Mouse (Mus musculus): ENCODE measurements around the gene Vars2. TPM values are rescaled to one million over a fixed set of nuclear protein-coding genes. Genes with fewer than 3 reads are reported as not detected.

Gene Vars2
- total and polyA plus RNA-seq, 3 experiments, result 24.0 to 34.0 TPM; not detected in 1

- H3K9ac ChIP-seq (ENCODE audit: control insufficient read depth, low read depth, low read length, poor library complexity, severe bottlenecking), result no peak overlapping the region
- no peaks in the 10 kb centered on the region for H3K36me3 ChIP-seq (ENCODE audit: control insufficient read depth in 1 of 2, insufficient read depth in 2 of 2, low read length in 2 of 2)
- H3K79me2 ChIP-seq (ENCODE audit: control insufficient read depth, insufficient read depth, low read length, poor library complexity), result no peaks in the 10 kb centered on the region
- H3K4me3 ChIP-seq (ENCODE audit: control insufficient read depth in 1 of 2, insufficient read depth in 1 of 2, low read depth in 2 of 2, low read length in 2 of 2), result no peak overlapping the region
- H3K27me3 ChIP-seq (ENCODE audit: control insufficient read depth in 1 of 2, insufficient read depth in 2 of 2, low read length in 2 of 2), result no peaks in the 10 kb centered on the region
- H3K9me3 ChIP-seq (replicated peaks; ENCODE audit: insufficient read depth, low read length), result no peaks in the 10 kb centered on the region
- no peaks in the 10 kb centered on the region for H3K4me1 ChIP-seq (ENCODE audit: control insufficient read depth in 1 of 2, insufficient read depth in 2 of 2, low read length in 2 of 2)
- TF ChIP-seq JUND (IDR thresholded peaks at IDR 0.05; ENCODE audit: low read depth, low read length) (no peak), ETS1 (IDR thresholded peaks at IDR 0.05; ENCODE audit: low read depth, low read length) (no peak), MAX (IDR thresholded peaks at IDR 0.05; ENCODE audit: low read length) (no peak), NELFE (IDR thresholded peaks at IDR 0.05; ENCODE audit: low read depth, low read length) (no peak), MYB (IDR thresholded peaks at IDR 0.05; ENCODE audit: low read depth, low read length) (no peak), SMC3 (IDR thresholded peaks at IDR 0.05; ENCODE audit: low read depth, low read length) (no peak)
- no peak for DNase-seq (ENCODE audit: low read depth, low spot score)
- no peak overlapping the region for H3K27ac ChIP-seq (ENCODE audit: control insufficient read depth, low read depth, low read length)
These were observed 17.7 kb upstream of the Vars2 start for GRCm38 (mm10) chr17:35685061-35685460.

- Histone ChIP-seq H3K4me3 (ENCODE audit: control insufficient read depth in 1 of 2, insufficient read depth in 1 of 2, low read depth in 2 of 2, low read length in 2 of 2) (no peak overlapping the region), H3K9ac (ENCODE audit: control insufficient read depth, low read depth, low read length, poor library complexity, severe bottlenecking) (no peak overlapping the region)
These were observed 14.6 kb upstream of the Vars2 start for GRCm38 (mm10) chr17:35681986-35682385.

GRCm38 (mm10) chr17:35680591-35680990 lies 13.2 kb upstream of the Vars2 start:
- Histone ChIP-seq H3K79me2 (ENCODE audit: control insufficient read depth, insufficient read depth, low read length, poor library complexity) (no peaks in the 10 kb centered on the region), H3K27me3 (ENCODE audit: control insufficient read depth in 1 of 2, insufficient read depth in 2 of 2, low read length in 2 of 2) (no peaks in the 10 kb centered on the region), H3K27ac (ENCODE audit: control insufficient read depth, low read depth, low read length) (no peak overlapping the region), H3K9ac (ENCODE audit: control insufficient read depth, low read depth, low read length, poor library complexity, severe bottlenecking) (no peak overlapping the region), H3K9me3 (replicated peaks; ENCODE audit: insufficient read depth, low read length) (no peaks in the 10 kb centered on the region), H3K4me3 (ENCODE audit: control insufficient read depth in 1 of 2, insufficient read depth in 1 of 2, low read depth in 2 of 2, low read length in 2 of 2) (no peak overlapping the region), H3K36me3 (ENCODE audit: control insufficient read depth in 1 of 2, insufficient read depth in 2 of 2, low read length in 2 of 2) (no peaks in the 10 kb centered on the region), H3K4me1 (ENCODE audit: control insufficient read depth in 1 of 2, insufficient read depth in 2 of 2, low read length in 2 of 2) (no peaks in the 10 kb centered on the region)
- DNase-seq (ENCODE audit: low read depth, low spot score), result no peak
- TF ChIP-seq E2F4 (IDR thresholded peaks at IDR 0.05; ENCODE audit: borderline replicate concordance, low read depth, low read length), result no peak
- TF ChIP-seq MYB (IDR thresholded peaks at IDR 0.05; ENCODE audit: low read depth, low read length), result no peak
- no peak for TF ChIP-seq MYC (IDR thresholded peaks at IDR 0.05; ENCODE audit: low read depth, low read length)
- no peak for TF ChIP-seq MAZ (IDR thresholded peaks at IDR 0.05; ENCODE audit: low read depth, low read length)
- no peak for TF ChIP-seq ZC3H11A (IDR thresholded peaks at IDR 0.05; ENCODE audit: low read depth, low read length)
- TF ChIP-seq ZKSCAN1 (IDR thresholded peaks at IDR 0.05; ENCODE audit: low read depth, low read length), result no peak
- no peak for TF ChIP-seq CTCF (IDR thresholded peaks at IDR 0.05 in 2 of 3, conservative IDR thresholded peaks at IDR 0.05 in 1 of 3; ENCODE audit: control insufficient read depth in 1 of 3, insufficient read depth in 1 of 3, low read depth in 2 of 3, low read length in 3 of 3, poor library complexity in 1 of 3, severe bottlenecking in 1 of 3)

More at GRCm38 (mm10) chr17:35681986-35682385, 14.6 kb upstream of the Vars2 start:
- Histone ChIP-seq H3K27me3 (ENCODE audit: control insufficient read depth in 1 of 2, insufficient read depth in 2 of 2, low read length in 2 of 2) (no peaks in the 10 kb centered on the region), H3K79me2 (ENCODE audit: control insufficient read depth, insufficient read depth, low read length, poor library complexity) (no peaks in the 10 kb centered on the region), H3K9me3 (replicated peaks; ENCODE audit: insufficient read depth, low read length) (no peaks in the 10 kb centered on the region), H3K4me1 (ENCODE audit: control insufficient read depth in 1 of 2, insufficient read depth in 2 of 2, low read length in 2 of 2) (no peaks in the 10 kb centered on the region), H3K36me3 (ENCODE audit: control insufficient read depth in 1 of 2, insufficient read depth in 2 of 2, low read length in 2 of 2) (no peaks in the 10 kb centered on the region), H3K27ac (ENCODE audit: control insufficient read depth, low read depth, low read length) (no peak overlapping the region)
- TF ChIP-seq HCFC1 (IDR thresholded peaks at IDR 0.05; ENCODE audit: low read depth, low read length), result no peak
- TF ChIP-seq CHD2 (IDR thresholded peaks at IDR 0.05; ENCODE audit: low read length), result no peak
- no peak for TF ChIP-seq POLR2A (IDR thresholded peaks at IDR 0.05; ENCODE audit: control insufficient read depth in 1 of 2, insufficient read depth in 1 of 2, low read depth in 1 of 2, low read length in 2 of 2, poor library complexity in 1 of 2)
- TF ChIP-seq TAL1 (IDR thresholded peaks at IDR 0.05; ENCODE audit: low read length), result no peak
- no peak for TF ChIP-seq TBP (IDR thresholded peaks at IDR 0.05; ENCODE audit: low read depth, low read length)
- no peak for TF ChIP-seq ZMIZ1 (IDR thresholded peaks at IDR 0.05; ENCODE audit: low read depth, low read length)
- no peak for TF ChIP-seq RAD21 (IDR thresholded peaks at IDR 0.05; ENCODE audit: low read depth, low read length)
- TF ChIP-seq ELF1 (IDR thresholded peaks at IDR 0.05; ENCODE audit: low read depth, low read length), result no peak
- no peak for TF ChIP-seq TCF12 (IDR thresholded peaks at IDR 0.05; ENCODE audit: low read depth, low read length)
- DNase-seq (ENCODE audit: low read depth, low spot score), result no peak

Data from MEL (cell line).